Mouse (Mus musculus): ENCODE measurements around the gene Tmem199. TPM values are rescaled to one million over a fixed set of nuclear protein-coding genes. Genes with fewer than 3 reads are reported as not detected.

The Tmem199 gene
- total and polyA plus RNA-seq, 2 experiments from 2014 or later, result 29.9 to 36.4 TPM

- DNase-seq (ENCODE audit: low spot score) (peak; percentile 60), ATAC-seq (ENCODE audit: insufficient read depth, low read depth) (no peak)
- no peak overlapping the region for H3K9ac ChIP-seq (replicated peaks; ENCODE audit: low read depth, low read length)
- 0 out of 2 replicates have a peak, but pooled peaks cover 4% of the 10 kb centered on the region for H3K4me1 ChIP-seq (ENCODE audit: control insufficient read depth, insufficient read depth)
- WGBS, result 5% methylated on average over 6 of the region's 6 CpGs
- TF ChIP-seq EP300 (IDR thresholded peaks at IDR 0.05; ENCODE audit: low read depth) (no peak), CTCF (IDR thresholded peaks at IDR 0.05; ENCODE audit: low read depth) (no peak)
- H3K27me3 ChIP-seq (ENCODE audit: control insufficient read depth, insufficient read depth, low read length), result peaks cover 81% of the 10 kb centered on the region
- H3K36me3 ChIP-seq (replicated peaks; ENCODE audit: control insufficient read depth, insufficient read depth, low read length), result no peaks in the 10 kb centered on the region
- no peaks in the 10 kb centered on the region for H3K9me3 ChIP-seq (replicated peaks; ENCODE audit: control insufficient read depth, low read length)
- H3K27ac ChIP-seq (ENCODE audit: low read depth), result no peak overlapping the region
- H3K4me2 ChIP-seq (ENCODE audit: low read depth, low read length), result no peak overlapping the region
- H3K4me3 ChIP-seq (ENCODE audit: low read depth, low read length), result no peak overlapping the region
Measured at GRCm38 (mm10) chr11:78495904-78496303, 16.1 kb downstream of the Tmem199 start.

GRCm38 (mm10) chr11:78490781-78491241 lies 21.2 kb downstream of the Tmem199 start:
- 12% methylated on average over 48 of the region's 48 CpGs for WGBS
- no peaks in the 10 kb centered on the region for H3K36me3 ChIP-seq (replicated peaks; ENCODE audit: control insufficient read depth, insufficient read depth, low read length)
- peaks cover 76% of the 10 kb centered on the region for H3K27me3 ChIP-seq (ENCODE audit: control insufficient read depth, insufficient read depth, low read length)

GRCm38 (mm10) chr11:78488168-78488567 lies 23.8 kb downstream of the Tmem199 start:
- WGBS, result 3% methylated on average over 8 of the region's 8 CpGs
- Histone ChIP-seq H3K9ac (replicated peaks; ENCODE audit: low read depth, low read length) (no peak overlapping the region), H3K27me3 (ENCODE audit: control insufficient read depth, insufficient read depth, low read length) (peaks cover 75% of the 10 kb centered on the region), H3K4me2 (ENCODE audit: low read depth, low read length) (no peak overlapping the region), H3K4me3 (ENCODE audit: low read depth, low read length) (no peak overlapping the region), H3K9me3 (replicated peaks; ENCODE audit: control insufficient read depth, low read length) (no peaks in the 10 kb centered on the region), H3K4me1 (ENCODE audit: control insufficient read depth, insufficient read depth) (no peaks in the 10 kb centered on the region), H3K27ac (ENCODE audit: low read depth) (no peak overlapping the region), H3K36me3 (replicated peaks; ENCODE audit: control insufficient read depth, insufficient read depth, low read length) (no peaks in the 10 kb centered on the region)
- DNase-seq (ENCODE audit: low spot score) (peak; percentile 40), ATAC-seq (ENCODE audit: insufficient read depth, low read depth) (no peak)
- no peak for TF ChIP-seq EP300 (IDR thresholded peaks at IDR 0.05; ENCODE audit: low read depth)
- TF ChIP-seq CTCF (IDR thresholded peaks at IDR 0.05; ENCODE audit: low read depth), result peak; percentile 74

More at GRCm38 (mm10) chr11:78490781-78491241, 21.2 kb downstream of the Tmem199 start:
- no peaks in the 10 kb centered on the region for H3K4me1 ChIP-seq (ENCODE audit: control insufficient read depth, insufficient read depth)
- ATAC-seq (ENCODE audit: insufficient read depth, low read depth) (no peak), DNase-seq (ENCODE audit: low spot score) (no peak)
- H3K4me2 ChIP-seq (ENCODE audit: low read depth, low read length), result peak overlapping the region; percentile 21; the same call in 1 of the 2 replicates
- H3K4me3 ChIP-seq (ENCODE audit: low read depth, low read length), result 0 out of 2 replicates have a peak overlapping the region, but pooled peaks have one; percentile 16
- H3K27ac ChIP-seq (ENCODE audit: low read depth), result no peak overlapping the region
- H3K9ac ChIP-seq (replicated peaks; ENCODE audit: low read depth, low read length), result no peak overlapping the region
- H3K9me3 ChIP-seq (replicated peaks; ENCODE audit: control insufficient read depth, low read length), result no peaks in the 10 kb centered on the region
- TF ChIP-seq EP300 (IDR thresholded peaks at IDR 0.05; ENCODE audit: low read depth) (no peak), CTCF (IDR thresholded peaks at IDR 0.05; ENCODE audit: low read depth) (peak; percentile 16; the same call in 1 of the 2 replicates)

GRCm38 (mm10) chr11:78483639-78484038 lies 28.3 kb downstream of the Tmem199 start:
- Histone ChIP-seq H3K36me3 (replicated peaks; ENCODE audit: control insufficient read depth, insufficient read depth, low read length) (no peaks in the 10 kb centered on the region), H3K27me3 (ENCODE audit: control insufficient read depth, insufficient read depth, low read length) (peaks cover 39% of the 10 kb centered on the region), H3K9me3 (replicated peaks; ENCODE audit: control insufficient read depth, low read length) (no peaks in the 10 kb centered on the region), H3K4me2 (ENCODE audit: low read depth, low read length) (no peak overlapping the region), H3K4me1 (ENCODE audit: control insufficient read depth, insufficient read depth) (no peaks in the 10 kb centered on the region), H3K9ac (replicated peaks; ENCODE audit: low read depth, low read length) (no peak overlapping the region), H3K4me3 (ENCODE audit: low read depth, low read length) (no peak overlapping the region), H3K27ac (ENCODE audit: low read depth) (no peak overlapping the region)
- 42% methylated on average over 7 of the region's 7 CpGs for WGBS
- TF ChIP-seq CTCF (IDR thresholded peaks at IDR 0.05; ENCODE audit: low read depth) (no peak), EP300 (IDR thresholded peaks at IDR 0.05; ENCODE audit: low read depth) (no peak)
- no peak for ATAC-seq (ENCODE audit: insufficient read depth, low read depth)
- DNase-seq (ENCODE audit: low spot score), result no peak

- H3K9ac ChIP-seq (replicated peaks; ENCODE audit: low read depth, low read length), result no peak overlapping the region
- no peaks in the 10 kb centered on the region for H3K9me3 ChIP-seq (replicated peaks; ENCODE audit: control insufficient read depth, low read length)
- H3K27me3 ChIP-seq (ENCODE audit: control insufficient read depth, insufficient read depth, low read length), result no peaks in the 10 kb centered on the region
- DNase-seq (ENCODE audit: low spot score) (no peak), ATAC-seq (ENCODE audit: insufficient read depth, low read depth) (no peak)
- no peak overlapping the region for H3K4me3 ChIP-seq (ENCODE audit: low read depth, low read length)
- H3K4me1 ChIP-seq (ENCODE audit: control insufficient read depth, insufficient read depth), result no peaks in the 10 kb centered on the region
- H3K4me2 ChIP-seq (ENCODE audit: low read depth, low read length), result no peak overlapping the region
- no peak overlapping the region for H3K27ac ChIP-seq (ENCODE audit: low read depth)
- WGBS, result 60% methylated on average over 3 of the region's 3 CpGs
- no peaks in the 10 kb centered on the region for H3K36me3 ChIP-seq (replicated peaks; ENCODE audit: control insufficient read depth, insufficient read depth, low read length)
- no peak for TF ChIP-seq CTCF (IDR thresholded peaks at IDR 0.05; ENCODE audit: low read depth)
- TF ChIP-seq EP300 (IDR thresholded peaks at IDR 0.05; ENCODE audit: low read depth), result no peak
Measured at GRCm38 (mm10) chr11:78475289-78475688, 36.7 kb downstream of the Tmem199 start.
